Mouse (Mus musculus) T-helper 17 cell (primary cell): ENCODE results near the gene H2-DMb2.

Experiments used
- in situ Hi-C, 2 experiments: fragments of 300-600 bp; cut with MboI, MseI; formaldehyde crosslinking; loops; 1 replicate in 1 of 2; 2 replicates in 1 of 2; pipeline ENCODE4 v1.15.1; 2025; ENCODE audit warnings: high pct_unique_total_duplicates in 2 of 2

The H2-DMb2 gene

GRCm38 (mm10) chr17:34197904-34198520 is 54.9 kb downstream of the H2-DMb2 start:
- in situ Hi-C loops, result loop anchor here (10.0 to 25.0 kb wide), 4 partner anchors 283 to 1233 kb away; partner anchors contain the start of genes Gm16181 (in 2 of the 2), Lta (in 2 of the 2), Tnf (in 2 of the 2) and Tapbp (in 1 of the 2)

- in situ Hi-C loops, result loop anchor here (10.0 to 25.0 kb wide), 4 partner anchors 284 to 1234 kb away; partner anchors contain the start of genes Gm16181 (in 2 of the 2), Lta (in 2 of the 2), Tnf (in 2 of the 2) and Tapbp (in 1 of the 2)
These were observed 55.4 kb downstream of the H2-DMb2 start for GRCm38 (mm10) chr17:34198521-34198912.

GRCm38 (mm10) chr17:34199050-34199619 is 56.0 kb downstream of the H2-DMb2 start:
- in situ Hi-C loops, result loop anchor here (10.0 to 25.0 kb wide), 4 partner anchors 284 to 1234 kb away; partner anchors contain the start of genes Gm16181 (in 2 of the 2), Lta (in 2 of the 2), Tnf (in 2 of the 2) and Tapbp (in 1 of the 2)

GRCm38 (mm10) chr17:34200047-34200446 is 56.9 kb downstream of the H2-DMb2 start:
- in situ Hi-C loops, result no loop called here

- in situ Hi-C loops, result no loop called here
These were observed 57.8 kb downstream of the H2-DMb2 start for GRCm38 (mm10) chr17:34200772-34201505.
